Mouse (Mus musculus): ENCODE results near the gene Lmnb2.

- TF ChIP-seq POLR2A (IDR thresholded peaks at IDR 0.05; ENCODE audit: control insufficient read depth, extremely low read depth, insufficient read depth, low read length, poor library complexity) (no peak), CTCF (IDR thresholded peaks at IDR 0.05; ENCODE audit: borderline replicate concordance, control insufficient read depth, extremely low read depth, insufficient read depth, low read length, poor library complexity) (no peak)
Measured at GRCm38 (mm10) chr10:80943701-80944100, 25.7 kb upstream of the Lmnb2 start.

Measured in thymus, adult 2 months (tissue).